Mouse (Mus musculus) T-helper 1 cell (primary cell): ENCODE measurements around the gene Mmp17.
"Not testable (repeated sequence)": the region's sequence is repeated elsewhere in the genome, so short reads cannot be mapped to it uniquely, and the experiment has no call there.

Experiments used
- in situ Hi-C: fragments of 300-600 bp; cut with MboI, MseI; formaldehyde crosslinking; loops from one replicate; pipeline ENCODE4 v1.15.1; 2025; ENCODE audit warnings: high pct_unique_total_duplicates

Gene Mmp17

DNA sequence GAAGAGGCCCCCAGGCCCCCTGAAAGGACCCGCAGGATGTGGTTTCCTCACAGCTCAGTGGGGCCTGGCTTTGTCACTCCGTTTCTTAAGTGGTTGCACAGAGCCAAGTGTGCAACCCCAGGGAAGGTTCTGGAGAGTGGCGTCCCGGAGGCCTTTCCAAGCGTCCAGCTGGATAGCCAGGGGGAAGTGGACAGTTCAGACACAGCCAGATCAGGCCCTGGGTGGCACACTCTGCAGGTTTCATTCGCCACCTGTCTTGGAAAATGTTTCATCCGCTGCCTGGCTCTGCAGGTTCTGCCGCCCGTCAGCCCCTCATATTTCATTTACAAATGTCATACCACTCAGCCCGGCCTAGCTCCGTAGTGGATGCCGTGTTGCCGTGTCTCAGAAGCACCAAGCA, 2.5 kb downstream of the Mmp17 start:
- in situ Hi-C loops, result loop anchor here (5.0 to 10.0 kb wide), 4 partner anchors 89 to 562 kb away; partner anchors contain the start of gene Ran

- in situ Hi-C loops, result no loop called here
Observed at GRCm38 (mm10) chr5:129590915-129591314, 6.9 kb downstream of the Mmp17 start.

DNA sequence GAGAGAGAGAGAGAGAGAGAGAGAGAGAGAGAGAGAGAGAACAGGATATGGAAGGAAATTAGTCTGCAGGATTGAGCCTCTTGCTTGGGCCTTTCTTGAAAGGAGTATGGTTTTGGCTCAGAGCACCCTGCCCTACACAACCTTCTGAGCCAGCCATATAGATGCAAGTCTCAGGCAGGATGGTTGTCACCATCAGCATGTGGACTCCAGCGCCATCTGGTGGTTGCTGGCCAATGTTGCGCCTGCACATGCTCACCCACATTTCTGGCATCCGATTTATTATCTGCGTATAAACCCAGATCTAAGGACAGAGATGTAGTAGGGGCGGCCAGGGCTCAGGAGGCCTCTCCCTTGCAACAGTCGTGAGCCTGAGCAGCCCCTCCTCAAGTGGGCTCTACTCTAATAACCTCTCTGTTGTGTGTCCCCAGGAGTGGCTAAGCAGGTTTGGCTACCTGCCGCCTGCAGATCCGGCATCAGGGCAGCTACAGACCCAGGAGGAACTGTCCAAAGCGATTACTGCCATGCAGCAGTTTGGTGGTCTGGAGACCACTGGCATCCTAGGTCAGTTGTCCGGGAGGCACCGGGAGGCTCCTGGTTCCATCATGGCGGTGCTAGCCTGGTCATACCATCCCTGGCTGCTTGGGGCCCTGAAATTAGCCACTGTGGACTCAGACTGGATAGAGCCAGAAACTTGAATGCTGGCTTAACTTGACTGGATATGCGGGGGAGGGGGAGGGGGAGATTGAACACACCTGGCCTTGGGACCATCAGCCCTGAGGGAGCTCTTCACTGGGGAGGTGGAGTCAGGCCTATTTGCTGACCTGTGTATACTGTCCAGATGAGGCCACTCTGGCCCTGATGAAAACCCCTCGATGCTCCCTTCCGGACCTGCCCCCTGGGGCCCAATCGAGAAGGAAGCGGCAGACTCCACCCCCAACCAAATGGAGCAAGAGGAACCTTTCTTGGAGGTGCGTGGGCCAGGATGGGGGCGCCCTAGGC, 10.4 kb downstream of the Mmp17 start:
- in situ Hi-C loops, result no loop called here

- in situ Hi-C loops, result loop anchor here (10.0 kb wide), 3 partner anchors 133 to 537 kb away; no protein-coding TSS in a partner anchor
Observed at GRCm38 (mm10) chr5:129602071-129602487, 18.1 kb downstream of the Mmp17 start.

DNA sequence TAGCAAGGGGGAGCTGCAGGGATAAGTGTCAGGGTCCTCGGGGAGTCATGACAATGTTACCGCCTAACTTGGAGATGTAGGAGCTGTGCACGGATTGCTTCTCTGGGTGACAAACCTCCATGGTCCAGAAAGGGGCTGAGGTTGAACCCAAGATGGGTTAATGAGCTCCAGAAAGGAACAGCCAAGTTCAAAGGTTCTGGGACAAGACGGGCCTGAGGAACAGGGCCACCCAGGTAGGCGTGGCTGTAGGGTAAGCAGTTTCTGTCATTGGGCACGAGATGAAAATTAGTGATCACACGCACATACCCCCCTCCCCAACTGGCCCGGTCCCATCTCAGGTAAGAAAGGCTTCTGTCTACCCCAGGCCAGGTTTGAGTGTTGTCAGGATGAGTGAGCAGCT, 23.5 kb downstream of the Mmp17 start:
- in situ Hi-C loops, result loop anchor here (10.0 kb wide), 3 partner anchors 127 to 543 kb away; no protein-coding TSS in a partner anchor

DNA sequence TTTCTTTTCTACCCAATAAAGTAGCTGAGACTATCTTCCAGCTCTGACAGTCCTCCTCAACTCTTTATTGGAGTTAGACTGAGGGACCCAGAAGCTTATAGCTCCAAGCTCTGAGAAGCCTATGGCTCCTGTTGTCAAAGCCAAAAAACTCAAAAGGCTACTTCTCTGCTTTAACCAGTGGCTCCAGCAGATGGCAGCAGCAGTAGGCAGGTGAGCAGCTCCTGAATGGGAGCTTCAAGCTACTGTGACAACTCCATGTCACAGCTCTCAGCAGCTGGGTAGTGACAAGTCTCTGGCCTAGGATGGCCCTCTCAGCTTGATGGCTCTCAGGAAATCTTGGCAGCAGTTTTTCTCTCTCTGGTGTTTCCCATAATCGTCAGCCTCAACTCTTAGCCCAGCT, 27.1 kb downstream of the Mmp17 start:
- in situ Hi-C loops, result no loop called here

GRCm38 (mm10) chr5:129620600-129620999, 36.6 kb downstream of the Mmp17 start:
- in situ Hi-C loops, result not testable (repeated sequence)

GRCm38 (mm10) chr5:129621361-129621760, 37.4 kb downstream of the Mmp17 start:
- in situ Hi-C loops, result no loop called here

DNA sequence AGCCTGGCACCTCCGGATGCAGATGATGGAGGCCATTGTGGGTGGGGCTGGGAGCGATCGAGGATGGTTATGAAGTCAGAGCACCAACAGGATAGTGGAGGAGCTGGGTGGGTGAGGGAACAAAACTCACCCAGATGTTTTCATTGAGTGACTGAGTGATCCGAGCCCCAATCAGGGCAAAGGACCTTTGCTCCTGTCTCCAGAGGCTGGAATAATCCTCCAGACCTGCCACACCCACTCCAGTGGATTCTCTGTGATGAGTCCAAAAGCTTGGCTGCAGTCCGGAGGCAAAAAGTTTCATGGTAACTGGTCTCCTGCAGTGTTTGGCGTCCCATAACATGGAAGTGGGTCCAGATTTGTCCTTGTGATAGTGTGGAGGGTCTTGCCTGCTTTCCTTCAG, 42.1 kb downstream of the Mmp17 start:
- in situ Hi-C loops, result no loop called here

DNA sequence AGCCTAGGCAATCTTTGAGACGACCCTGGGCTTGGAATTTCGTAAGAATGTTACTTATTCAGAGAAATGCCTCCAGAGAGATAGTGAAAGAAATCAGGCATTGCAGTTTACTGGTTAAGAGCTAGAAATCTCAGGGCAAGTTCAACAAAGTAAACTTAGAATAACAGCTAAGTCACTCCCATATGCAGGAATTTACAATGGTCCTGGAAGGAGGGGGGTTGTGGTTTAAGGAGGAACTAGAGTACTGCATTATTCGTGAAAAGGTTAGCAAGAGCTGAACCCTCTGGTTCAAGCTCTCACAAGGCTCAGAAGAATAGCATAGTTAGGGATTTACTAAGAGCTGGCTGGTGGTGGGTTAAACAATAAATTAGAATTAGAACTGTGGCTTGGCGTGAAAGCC, 42.6 kb downstream of the Mmp17 start:
- in situ Hi-C loops, result not testable (repeated sequence)

DNA sequence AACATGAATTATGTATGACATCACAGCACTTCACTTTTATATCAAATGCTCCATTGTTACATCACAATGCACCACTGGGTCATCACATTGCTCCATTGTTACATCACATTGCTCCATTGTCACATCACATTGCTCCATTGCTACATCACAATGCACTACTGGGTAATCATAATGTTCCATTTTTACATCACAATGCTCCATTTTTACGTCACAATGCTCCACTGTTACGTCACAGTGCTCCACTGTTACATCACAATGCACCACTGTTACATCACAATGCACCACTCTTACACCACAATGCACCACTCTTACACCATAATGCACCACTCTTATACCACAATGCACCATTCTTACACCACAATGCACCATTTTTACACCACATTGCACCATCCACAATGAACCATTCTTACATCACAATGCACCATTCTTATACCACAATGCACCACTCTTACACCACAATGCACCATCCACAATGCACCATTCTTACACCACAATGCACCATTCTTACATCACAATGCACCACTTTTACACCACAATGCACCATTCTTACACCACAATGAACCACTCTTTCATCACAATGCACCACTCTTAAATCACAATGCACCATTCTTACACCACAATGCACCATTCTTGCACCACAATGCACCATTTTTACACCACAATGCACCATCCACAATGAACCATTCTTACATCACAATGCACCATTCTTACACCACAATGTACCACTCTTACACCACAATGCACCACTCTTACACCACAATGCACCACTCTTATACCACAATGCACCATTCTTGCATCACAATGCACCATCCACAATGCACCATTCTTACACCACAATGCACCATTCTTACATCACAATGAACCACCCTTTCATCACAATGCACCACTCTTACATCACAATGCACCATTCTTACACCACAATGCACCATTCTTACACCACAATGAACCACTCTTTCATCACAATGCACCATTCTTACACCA, 48.6 kb downstream of the Mmp17 start:
- in situ Hi-C loops, result not testable (repeated sequence)

GRCm38 (mm10) chr5:129650858-129651257, 66.9 kb downstream of the Mmp17 start:
- in situ Hi-C loops, result no loop called here

- in situ Hi-C loops, result no loop called here
Observed at GRCm38 (mm10) chr5:129657016-129657415, 73.0 kb downstream of the Mmp17 start.

GRCm38 (mm10) chr5:129657931-129658330, 74.0 kb downstream of the Mmp17 start:
- in situ Hi-C loops, result no loop called here
